Mouse (Mus musculus) stomach, embryonic 16.5 days (tissue): Measurements from ENCODE around the gene Gm12184. TPM values are rescaled to one million over a fixed set of nuclear protein-coding genes. Genes with fewer than 3 reads are reported as not detected.
"Not testable (repeated sequence)": the region's sequence is repeated elsewhere in the genome, so short reads cannot be mapped to it uniquely, and the experiment has no call there.

Source experiments
- ATAC-seq: fragments of 200-750 bp; cut with Nextera tagmentation; 2 replicates; pipeline ENCODE4 v1.8.0; 2017; ENCODE audit warnings: moderate number of reproducible peaks, moderate TSS enrichment; ENCODE audit not compliant: insufficient read depth, low FRiP score
- H3K27ac ChIP-seq: fragments of 300-500 bp; sonication (generic); 2 replicates; pipeline ENCODE4 v1.5.1; 2014; ENCODE audit warnings: low read length
- H3K27me3 ChIP-seq: fragments of 300-500 bp; sonication (generic); 2 replicates; pipeline ENCODE4 v1.6.1; 2014; ENCODE audit warnings: low read length, control low read depth, mixed read lengths; ENCODE audit not compliant: control insufficient read depth, insufficient read depth
- H3K36me3 ChIP-seq: fragments of 300-500 bp; sonication (generic); 2 replicates; pipeline ENCODE4 v1.6.1; 2014; ENCODE audit warnings: low read length; ENCODE audit not compliant: control insufficient read depth, insufficient read depth
- H3K4me1 ChIP-seq: fragments of 300-500 bp; sonication (generic); 2 replicates; pipeline ENCODE4 v1.6.1; 2014; ENCODE audit warnings: low read length, control low read depth, mixed read lengths; ENCODE audit not compliant: control insufficient read depth, insufficient read depth
- H3K4me2 ChIP-seq: fragments of 300-500 bp; sonication (generic); 2 replicates; pipeline ENCODE4 v1.6.1; 2014; ENCODE audit warnings: low read depth, low read length, mixed read lengths
- H3K4me3 ChIP-seq: fragments of 300-500 bp; sonication (generic); replicated peaks from 2 replicates; pipeline ENCODE4 v1.5.1; 2014; ENCODE audit warnings: mild to moderate bottlenecking, low read length
- H3K9ac ChIP-seq: fragments of 300-500 bp; sonication (generic); 2 replicates; pipeline ENCODE4 v1.6.1; 2014; ENCODE audit warnings: low read length
- H3K9me3 ChIP-seq: fragments of 300-500 bp; sonication (generic); replicated peaks from 2 replicates; pipeline ENCODE4 v1.6.1; 2016; ENCODE audit warnings: low read length, control low read depth; ENCODE audit not compliant: control insufficient read depth
- WGBS: fragments of 180-500 bp; shearing (Covaris S2); extraction: QIAGEN DNeasy Blood & Tissue Kit; methylation state at CpG from one replicate; pipeline ENCODE4 v1.1.7; 2014; 5-methylcytosine and 5-hydroxymethylcytosine counted together
- polyA plus RNA-seq: library from polyadenylated mRNA; unstranded; fragments of >200 nt; fragmentation: Nextera tagmentation; extraction: Ambion mirVana; gene quantifications from 2 replicates; pipeline ENCODE4 v1.2.1, GENCODE M21; 2015

Gm12184 gene
- 0.98 and 1.5 TPM in 2 replicates for polyA plus RNA-seq

GRCm38 (mm10) chr11:48825979-48826751 lies at the start of gene Gm12184, which contains the start of gene Trim7:
Gm12184 (minus strand) TSS chr11:48826655.
Trim7 (plus strand) TSS chr11:48826140.
- H3K36me3 ChIP-seq, H3K27me3 ChIP-seq, H3K9me3 ChIP-seq: not testable (repeated sequence)
- H3K27ac ChIP-seq, result peak within 1 kb of the TSS; percentile 66
- peaks cover 10% of the 10 kb centered on the region; the same call in 1 of the 2 replicates for H3K4me1 ChIP-seq
- WGBS, result under 1% methylated on average over 39 of the region's 92 CpGs
- H3K9ac ChIP-seq, result peak within 1 kb of the TSS; percentile 72
- H3K4me3 ChIP-seq, result peak within 1 kb of the TSS; percentile 55
- ATAC-seq, result peak; percentile 91
- H3K4me2 ChIP-seq, result peak within 1 kb of the TSS; percentile 69

GRCm38 (mm10) chr11:48875343-48875837 lies 48.9 kb upstream of the Gm12184 start:
- WGBS, result 79% methylated on average over 1 of the region's 1 CpGs
- not testable (repeated sequence) for H3K4me2 ChIP-seq, ATAC-seq, H3K27me3 ChIP-seq, H3K4me3 ChIP-seq, H3K36me3 ChIP-seq, H3K9ac ChIP-seq, H3K27ac ChIP-seq, H3K9me3 ChIP-seq
- peaks cover 12% of the 10 kb centered on the region; the same call in 1 of the 2 replicates for H3K4me1 ChIP-seq

GRCm38 (mm10) chr11:48874465-48874864 lies 48.0 kb upstream of the Gm12184 start:
- Histone ChIP-seq H3K9ac (no peak overlapping the region), H3K36me3 (no peaks in the 10 kb centered on the region), H3K27me3 (no peaks in the 10 kb centered on the region), H3K4me2 (no peak overlapping the region), H3K9me3 (no peaks in the 10 kb centered on the region), H3K4me1 (peaks cover 20% of the 10 kb centered on the region), H3K27ac (no peak overlapping the region), H3K4me3 (no peak overlapping the region)
- WGBS, result 0% methylated on average over 4 of the region's 4 CpGs
- ATAC-seq, result no peak

- no peak overlapping the region for H3K4me3 ChIP-seq
- H3K9me3 ChIP-seq, result no peaks in the 10 kb centered on the region
- no peak overlapping the region for H3K9ac ChIP-seq
- no peaks in the 10 kb centered on the region for H3K36me3 ChIP-seq
- peak overlapping the region; percentile 82 for H3K27ac ChIP-seq
- no peaks in the 10 kb centered on the region for H3K27me3 ChIP-seq
- peak; percentile 5; the same call in 1 of the 2 replicates for ATAC-seq
- WGBS, result 51% methylated on average over 10 of the region's 10 CpGs
- peaks cover 25% of the 10 kb centered on the region for H3K4me1 ChIP-seq
- peak overlapping the region; percentile 67; the same call in 1 of the 2 replicates for H3K4me2 ChIP-seq
These were observed 47.3 kb upstream of the Gm12184 start for GRCm38 (mm10) chr11:48873591-48874290.

GRCm38 (mm10) chr11:48872695-48873300 lies 46.3 kb upstream of the Gm12184 start:
- H3K4me2 ChIP-seq, result peak overlapping the region; percentile 67; the same call in 1 of the 2 replicates
- ATAC-seq, result peak; percentile 31
- no peaks in the 10 kb centered on the region for H3K27me3 ChIP-seq
- no peak overlapping the region for H3K4me3 ChIP-seq
- H3K9ac ChIP-seq, result peak overlapping the region; percentile 83
- H3K9me3 ChIP-seq, result no peaks in the 10 kb centered on the region
- H3K36me3 ChIP-seq, result no peaks in the 10 kb centered on the region
- H3K27ac ChIP-seq, result peak overlapping the region; percentile 90
- 61% methylated on average over 7 of the region's 7 CpGs for WGBS
- H3K4me1 ChIP-seq, result peaks cover 25% of the 10 kb centered on the region

DNA sequence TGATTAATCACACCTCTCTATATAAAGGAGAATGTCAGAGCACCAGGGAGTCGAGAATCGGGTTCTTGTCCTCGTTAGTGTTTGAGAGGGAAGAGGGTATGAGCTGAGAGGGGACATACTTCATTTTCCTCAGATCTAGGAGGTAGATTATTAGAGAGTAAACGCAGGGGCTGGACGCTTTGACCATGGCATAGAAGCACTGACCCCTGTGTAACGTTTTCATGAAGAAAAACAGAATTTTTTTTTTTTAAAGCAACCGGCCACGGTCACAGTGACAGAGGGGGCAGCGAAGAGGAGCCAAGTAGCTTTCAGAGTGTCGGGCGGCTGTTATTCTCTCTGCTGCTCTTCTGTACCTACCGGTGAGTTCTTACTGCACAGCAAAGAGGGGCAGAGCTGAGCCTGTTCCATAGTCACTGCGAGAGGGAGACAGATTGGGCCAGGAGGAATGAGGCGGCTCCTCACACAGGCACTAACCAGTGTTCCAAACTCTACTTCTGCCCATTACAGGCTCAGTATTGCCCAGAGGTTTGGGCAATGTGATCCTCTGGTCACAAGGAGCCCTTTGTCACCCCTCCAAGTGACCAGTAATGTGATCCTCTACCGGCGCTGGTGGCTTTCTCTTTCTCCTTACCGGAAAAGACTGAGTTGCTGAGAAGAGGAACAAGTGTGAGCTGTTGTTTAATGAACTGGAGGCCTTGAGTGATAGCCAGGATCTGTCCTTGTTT lies 45.5 kb upstream of the Gm12184 start:
- Histone ChIP-seq H3K4me1 (peaks cover 25% of the 10 kb centered on the region), H3K4me2 (peak overlapping the region; percentile 67), H3K36me3 (no peaks in the 10 kb centered on the region), H3K9me3 (no peaks in the 10 kb centered on the region), H3K4me3 (peak overlapping the region; percentile 62), H3K27ac (peak overlapping the region; percentile 90), H3K9ac (peak overlapping the region; percentile 83), H3K27me3 (no peaks in the 10 kb centered on the region)
- no peak; the same call in 1 of the 2 replicates for ATAC-seq
- WGBS, result 14% methylated on average over 17 of the region's 17 CpGs

GRCm38 (mm10) chr11:48871201-48871772 lies 44.8 kb upstream of the Gm12184 start, which contains the start of gene Irgm1:
Irgm1 (minus strand) TSS chr11:48871683.
- ATAC-seq, result peak; percentile 32
- 2% methylated on average over 19 of the region's 19 CpGs for WGBS
- peak within 1 kb of the TSS; percentile 67 for H3K4me2 ChIP-seq
- peak within 1 kb of the TSS; percentile 90 for H3K27ac ChIP-seq
- H3K4me3 ChIP-seq, result peak within 1 kb of the TSS; percentile 62
- no peaks in the 10 kb centered on the region for H3K27me3 ChIP-seq
- peak within 1 kb of the TSS; percentile 83 for H3K9ac ChIP-seq
- H3K4me1 ChIP-seq, result peaks cover 25% of the 10 kb centered on the region
- H3K9me3 ChIP-seq, result no peaks in the 10 kb centered on the region
- H3K36me3 ChIP-seq, result no peaks in the 10 kb centered on the region

DNA sequence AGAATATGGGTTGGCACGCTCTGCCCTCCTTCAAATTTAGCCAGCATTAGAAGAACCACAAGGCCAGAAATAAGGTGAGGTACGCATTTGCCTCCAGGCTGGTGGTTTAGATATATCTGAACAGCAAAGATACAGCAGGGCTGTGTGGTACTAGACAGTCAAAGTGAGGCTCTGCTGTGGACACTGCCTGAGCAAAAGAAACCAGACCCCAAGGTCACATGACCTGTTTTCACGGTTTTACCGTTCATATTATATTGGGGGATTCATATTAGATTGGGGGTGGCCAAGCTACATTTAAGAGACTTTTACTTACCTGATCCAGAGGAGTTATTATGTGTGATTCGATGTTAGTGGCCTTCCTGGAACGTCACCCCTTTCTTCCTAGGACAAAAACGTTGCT lies 44.3 kb upstream of the Gm12184 start:
- H3K27me3 ChIP-seq, result no peaks in the 10 kb centered on the region
- peaks cover 25% of the 10 kb centered on the region for H3K4me1 ChIP-seq
- H3K36me3 ChIP-seq, result 0 out of 2 replicates have a peak, but pooled peaks cover 4% of the 10 kb centered on the region
- H3K4me2 ChIP-seq, result peak overlapping the region; percentile 67
- H3K4me3 ChIP-seq, result peak overlapping the region; percentile 62
- ATAC-seq, result no peak
- 33% methylated on average over 7 of the region's 7 CpGs for WGBS
- H3K9me3 ChIP-seq, result no peaks in the 10 kb centered on the region
- peak overlapping the region; percentile 83 for H3K9ac ChIP-seq
- peak overlapping the region; percentile 90 for H3K27ac ChIP-seq
